In the genomic region with DNA sequence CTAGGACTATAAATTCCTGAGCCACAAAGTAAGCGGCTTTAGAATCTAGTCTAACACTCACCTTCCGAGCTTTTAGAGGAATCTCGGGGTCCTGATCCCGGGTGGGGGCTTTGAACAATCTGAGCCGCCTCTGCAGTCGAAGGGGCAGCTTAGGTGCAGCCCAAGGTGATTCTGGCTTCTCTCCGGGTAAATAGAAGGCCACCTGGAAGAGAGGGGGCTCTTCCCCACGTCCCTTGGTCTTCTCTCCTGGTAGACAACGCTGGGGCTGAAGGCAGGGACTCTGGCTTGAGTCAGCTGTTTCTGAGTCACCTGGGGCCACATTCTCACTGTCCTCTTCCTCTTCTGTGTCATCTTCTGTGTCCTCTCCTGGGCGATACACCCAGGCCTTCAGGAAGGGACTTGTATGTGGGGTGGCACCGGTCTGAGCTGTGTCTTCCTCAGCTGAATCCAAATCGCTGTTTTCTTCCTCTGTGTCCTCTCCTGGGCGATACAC, we compare ENCODE assay signal across 9 mouse cellular contexts. TPM values are rescaled to one million over a fixed set of nuclear protein-coding genes. Genes with fewer than 3 reads are reported as not detected.
A peak's percentile ranks its signal among the peaks of the same experiment; 100 is the strongest.
DNase-seq lines count a peak whose midpoint lies in the region; ATAC-seq and TF ChIP-seq lines count a peak whose summit lies in the region.
"Had no signal": no experiment of that assay in that cellular context is flagged by ENCODE, and none has a peak within 500 bp of the region (broad histone marks: within the 10 kb centered on the region; RNA-seq: fewer than 3 reads in every experiment).

No protein-coding gene starts in this region.

- H3K9me3 ChIP-seq in hindbrain, embryonic 16.5 days (ENCODE audit: control insufficient read depth, low read length) = no peaks in the 10 kb centered on the region
- H3K9me3 ChIP-seq: hindbrain, embryonic 15.5 days had no signal

- H3K27ac ChIP-seq in left cerebral cortex, adult 2 months = peak overlapping the region; percentile 9; the same call in 1 of the 2 replicates
- no peak overlapping the region for H3K27ac ChIP-seq in hindbrain, embryonic 16.5 days (ENCODE audit: low read depth, low read length)
- H3K27ac ChIP-seq: hindbrain, embryonic 15.5 days had no signal

- intact Hi-C loops in left cerebral cortex, adult 2 months (cut with DNase I) = loop anchor here (5.0 kb wide), 1 partner anchor 46 kb away; no protein-coding TSS in a partner anchor
- intact Hi-C loops in left cerebral cortex, postnatal 36 days (cut with DNase I) = no loop called here

- peaks cover 2% of the 10 kb centered on the region; the same call in 1 of the 2 replicates for H3K36me3 ChIP-seq in hindbrain, embryonic 16.5 days (ENCODE audit: control insufficient read depth, insufficient read depth, low read length)
- H3K36me3 ChIP-seq: hindbrain, embryonic 15.5 days had no signal

- peak overlapping the region; percentile 41; the same call in 1 of the 2 replicates for H3K9ac ChIP-seq in hindbrain, embryonic 16.5 days (ENCODE audit: low read depth, low read length)
- H3K9ac ChIP-seq: hindbrain, embryonic 15.5 days had no signal

- DNase-seq in adrenal gland, adult (ENCODE audit: inconsistent age in 2 of 2, low spot score in 1 of 2) = peak; percentile 55 to 72
- DNase-seq in adrenal gland, postnatal 4 days (ENCODE audit: low spot score in 2 of 2) = no peak
- no peak for DNase-seq in left cerebral cortex, adult 2 months (ENCODE audit: extremely low spot score in 1 of 2, low spot score in 2 of 2)
- DNase-seq in left cerebral cortex, postnatal 36 days (ENCODE audit: low spot score in 2 of 2) = no peak
- DNase-seq in naive thymus-derived CD4-positive, alpha-beta T cell, adult 2 months (ENCODE audit: low read depth) = peak; percentile 38
- DNase-seq in cerebellum, postnatal 25 days = no peak
- no peak for DNase-seq in natural killer cell, adult 2 months (ENCODE audit: low spot score in 2 of 2)

- peaks cover 25% of the 10 kb centered on the region for H3K4me1 ChIP-seq in hindbrain, embryonic 16.5 days (ENCODE audit: control insufficient read depth, insufficient read depth, low read depth, low read length)

- no peak for TF ChIP-seq CTCF in left cerebral cortex, adult 2 months (IDR thresholded peaks at IDR 0.05)

- H3K4me2 ChIP-seq in hindbrain, embryonic 16.5 days (ENCODE audit: low read length) = peak overlapping the region; percentile 25; the same call in 1 of the 2 replicates

- no peaks in the 10 kb centered on the region for H3K27me3 ChIP-seq in hindbrain, embryonic 16.5 days (replicated peaks; ENCODE audit: control insufficient read depth, insufficient read depth, low read length)
- H3K27me3 ChIP-seq: hindbrain, embryonic 15.5 days had no signal

- no peak for ATAC-seq in hindbrain, embryonic 16.5 days

- H3K4me3 ChIP-seq in left cerebral cortex, adult 2 months = no peak overlapping the region; the same call in 1 of the 2 replicates
- H3K4me3 ChIP-seq in hindbrain, embryonic 16.5 days (ENCODE audit: low read length) = no peak overlapping the region
- H3K4me3 ChIP-seq: hindbrain, embryonic 15.5 days had no signal

- 85% methylated on average over 12 of the region's 13 CpGs for WGBS in hindbrain, embryonic 16.5 days

RNA-seq across cellular contexts. Expression of a gene that starts 2.3 kb away (rescaled TPM):
- total RNA-seq in adrenal gland, postnatal 4 days (2021) = 10 to 100 TPM; 36.9 to 45.1 TPM
- 10 to 100 TPM; 25.2 to 29.3 TPM for total RNA-seq in left cerebral cortex, adult 2 months (2021)
- total RNA-seq in left cerebral cortex, postnatal 36 days (2021) = 10 to 100 TPM; 24.2 to 31.3 TPM
- 17.5 and 18.2 TPM in 2 replicates for polyA plus RNA-seq in hindbrain, embryonic 16.5 days (2015; fragmentation: Nextera tagmentation; extraction: Ambion mirVana)

RNA-seq across cellular contexts. Expression of a gene that starts 2.4 kb away (rescaled TPM):
- 10 to 100 TPM; 12.5 to 17.5 TPM for total RNA-seq in adrenal gland, postnatal 4 days (2021)
- total RNA-seq in left cerebral cortex, adult 2 months (2021) = 1 to 10 TPM; 4.2 to 5.1 TPM
- 1 to 10 TPM; 3.7 to 5.2 TPM for total RNA-seq in left cerebral cortex, postnatal 36 days (2021)
- polyA plus RNA-seq in hindbrain, embryonic 16.5 days (2015; fragmentation: Nextera tagmentation; extraction: Ambion mirVana) = 2.2 and 3.1 TPM in 2 replicates

RNA-seq across cellular contexts. Expression of a gene that starts 13.5 kb away (rescaled TPM):
- total RNA-seq in adrenal gland, postnatal 4 days (2021) = 100 to 1,000 TPM; 236 to 239 TPM
- total RNA-seq in left cerebral cortex, adult 2 months (2021) = 100 to 1,000 TPM in 1 of 2 experiments, 10 to 100 TPM in 1; 95.4 to 106 TPM
- total RNA-seq in left cerebral cortex, postnatal 36 days (2021) = 10 to 100 TPM; 96.8 to 98.9 TPM
- 141 and 151 TPM in 2 replicates for polyA plus RNA-seq in hindbrain, embryonic 16.5 days (2015; fragmentation: Nextera tagmentation; extraction: Ambion mirVana)

RNA-seq across cellular contexts. Expression of a gene that starts 31.0 kb away (rescaled TPM):
- total RNA-seq in adrenal gland, postnatal 4 days (2021) = 1 to 10 TPM; 1.3 to 1.8 TPM
- under 1 TPM; 0.61 to 0.68 TPM for total RNA-seq in left cerebral cortex, adult 2 months (2021)
- total RNA-seq in left cerebral cortex, postnatal 36 days (2021) = under 1 TPM in 1 of 2 experiments, not detected in 1; 0.39 TPM
- 0.43 and 0.80 TPM in 2 replicates for polyA plus RNA-seq in hindbrain, embryonic 16.5 days (2015; fragmentation: Nextera tagmentation; extraction: Ambion mirVana)

RNA-seq across cellular contexts. Expression of a gene that starts 35.1 kb away (rescaled TPM):
- total RNA-seq in adrenal gland, postnatal 4 days (2021) = 10 to 100 TPM; 35.0 to 38.8 TPM
- 1 to 10 TPM; 3.7 to 4.8 TPM for total RNA-seq in left cerebral cortex, adult 2 months (2021)
- 1 to 10 TPM; 4.0 to 4.8 TPM for total RNA-seq in left cerebral cortex, postnatal 36 days (2021)
- 4.0 and 4.3 TPM in 2 replicates for polyA plus RNA-seq in hindbrain, embryonic 16.5 days (2015; fragmentation: Nextera tagmentation; extraction: Ambion mirVana)

Comparison
In these comparisons a context has a peak if more than half of its experiments do, and no peak if none do; other contexts are left out.
1. DNase-seq: peak in adrenal gland, adult (2 of 2) and naive thymus-derived CD4-positive, alpha-beta T cell, adult 2 months (single experiment); none in adrenal gland, postnatal 4 days (0 of 2), left cerebral cortex, adult 2 months (0 of 2), left cerebral cortex, postnatal 36 days (0 of 2), cerebellum, postnatal 25 days (0 of 2) and natural killer cell, adult 2 months (0 of 2).